Mouse (Mus musculus) ovary, adult 18-20 months (tissue): ENCODE data around the gene Foxn3.

ENCODE experiments used
- DNase-seq: peaks from one replicate; pipeline ENCODE4 v3.0.0; 2022; ENCODE audit warnings: low spot score, mixed read lengths

Gene Foxn3

DNA sequence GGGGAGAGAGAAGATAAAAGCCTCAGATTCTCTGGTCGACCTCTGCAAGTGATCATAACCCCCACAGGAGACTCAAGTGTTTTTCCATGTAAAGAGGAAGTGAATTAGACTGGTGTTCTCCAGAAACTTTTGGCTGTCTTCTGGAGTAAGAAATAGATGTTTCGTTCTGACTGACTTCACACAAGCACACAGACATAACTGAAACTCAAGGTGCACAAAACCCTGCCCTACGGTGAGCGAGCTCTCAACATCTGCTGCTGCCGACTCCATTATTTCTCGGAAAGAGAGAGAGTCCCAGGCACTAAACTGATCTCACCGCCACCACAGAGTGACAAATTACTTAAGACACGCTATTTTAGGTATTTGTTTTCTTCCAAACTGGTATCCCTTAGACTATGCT, 237.2 kb downstream of the Foxn3 start:
- no peak for DNase-seq

DNA sequence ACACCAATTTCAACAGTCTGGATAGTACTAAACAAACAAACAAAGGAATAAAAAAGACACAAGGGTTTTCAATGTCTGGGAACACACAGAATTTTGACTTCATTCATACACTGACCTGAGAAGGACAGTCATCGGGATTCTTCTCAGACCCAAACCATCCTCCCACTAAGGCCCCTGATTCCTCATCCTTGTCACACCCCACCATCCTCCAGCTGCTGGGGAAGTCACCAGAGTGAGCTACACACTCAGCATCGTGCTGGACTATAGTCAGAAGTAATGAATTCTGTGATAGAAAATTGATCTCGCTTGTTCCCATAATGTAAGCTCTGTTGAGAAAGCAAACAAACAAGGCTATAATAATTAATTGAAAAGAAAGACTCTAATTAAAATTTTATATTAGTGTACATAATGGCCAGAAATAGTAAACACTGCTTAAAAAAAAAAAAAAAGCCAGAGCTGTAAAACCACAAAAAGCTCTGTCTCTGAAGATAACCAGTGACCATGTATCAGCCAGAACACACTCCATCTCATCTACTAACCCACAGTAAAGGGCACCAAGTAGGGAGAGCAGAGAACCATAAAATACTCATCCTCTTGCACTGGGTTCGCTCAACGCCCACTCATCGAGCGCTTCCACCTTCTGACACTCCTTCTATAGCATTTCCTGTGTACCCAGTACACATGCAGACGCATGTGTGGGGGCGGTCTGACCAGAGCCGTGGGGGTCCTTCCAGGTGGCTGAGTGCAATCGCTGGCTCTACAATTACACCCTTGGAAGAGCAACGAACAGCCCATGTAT, 241.6 kb downstream of the Foxn3 start:
- no peak for DNase-seq

DNA sequence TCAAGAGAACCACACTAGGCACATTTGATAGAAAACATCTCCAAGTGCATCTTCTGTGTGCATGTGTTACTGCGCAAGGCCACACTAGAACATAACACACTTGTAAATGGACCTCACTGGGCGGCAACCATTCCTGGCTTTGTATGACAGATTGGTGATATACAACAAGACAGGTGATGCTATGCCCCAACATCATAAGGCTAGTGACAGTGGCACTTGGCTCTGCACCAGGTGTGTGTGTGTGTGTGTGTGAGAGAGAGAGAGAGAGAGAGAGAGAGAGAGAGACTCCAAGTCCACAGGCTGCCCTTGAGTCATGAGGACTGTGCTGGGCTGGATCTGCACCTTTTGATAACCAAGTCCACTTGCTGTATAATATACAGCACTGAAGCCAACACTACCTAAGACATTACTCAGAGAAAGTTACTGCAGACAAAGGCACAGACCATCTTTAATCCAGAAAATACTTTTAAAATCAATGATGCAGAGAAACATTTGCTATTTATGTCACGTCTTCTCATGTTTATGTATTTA, 242.4 kb downstream of the Foxn3 start:
- no peak for DNase-seq

DNA sequence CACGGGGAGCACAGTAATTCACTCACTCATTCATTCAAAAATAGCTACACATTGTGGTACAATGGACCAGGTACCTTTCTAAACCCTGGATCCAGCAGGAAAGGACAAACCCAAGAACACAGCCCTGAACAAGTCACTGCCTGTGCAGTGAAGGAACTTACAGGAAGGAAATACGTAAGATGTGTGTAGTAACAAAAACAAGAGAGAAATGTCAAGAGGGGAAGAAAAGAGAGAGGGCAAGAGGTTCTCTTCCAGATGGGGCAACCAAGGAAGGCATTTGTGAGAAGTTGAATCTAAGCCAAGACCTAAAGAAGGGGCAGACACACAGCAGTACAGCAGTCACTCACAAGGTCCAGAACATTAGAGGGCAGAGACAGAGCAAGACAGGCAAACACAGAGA, 243.5 kb downstream of the Foxn3 start:
- no peak for DNase-seq

DNA sequence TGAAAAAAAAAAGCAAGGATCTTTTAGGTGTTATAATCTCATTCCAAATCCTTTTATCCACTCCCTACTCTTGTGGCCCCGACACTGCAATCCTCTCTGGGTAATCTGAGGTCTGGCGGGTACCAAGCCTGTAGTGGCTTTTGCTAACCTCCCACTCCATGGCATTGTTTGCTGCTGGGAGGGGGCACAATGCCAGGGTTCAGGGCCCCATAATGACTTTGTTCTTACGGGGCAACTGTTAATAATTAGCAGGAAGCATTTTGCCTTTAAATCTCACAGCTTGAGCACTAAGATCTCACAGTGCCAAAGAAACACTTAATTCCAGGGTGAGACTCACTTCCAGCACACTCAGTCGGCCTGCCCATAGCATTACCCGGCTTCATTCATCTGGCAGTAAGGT, 244.2 kb downstream of the Foxn3 start:
- DNase-seq: no peak

DNA sequence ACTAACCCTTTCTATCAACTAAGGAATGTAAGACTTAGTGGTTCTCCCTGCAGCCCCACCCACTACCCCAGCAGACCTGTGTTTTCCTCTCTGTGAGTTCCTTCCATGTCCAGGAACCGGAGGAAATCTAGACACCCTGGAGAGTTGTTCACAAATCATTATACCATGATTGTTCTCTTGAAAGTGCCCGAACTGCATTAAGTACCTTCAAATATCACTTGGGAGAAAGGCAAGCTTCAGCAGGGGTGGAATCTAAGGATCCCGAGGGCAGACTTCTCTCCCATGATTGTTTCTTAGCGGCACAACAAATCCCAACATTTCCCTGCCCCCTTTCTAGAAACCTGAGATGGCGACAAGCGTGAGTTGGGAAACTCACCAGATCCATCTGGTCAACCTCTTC, 247.5 kb downstream of the Foxn3 start:
- no peak for DNase-seq

DNA sequence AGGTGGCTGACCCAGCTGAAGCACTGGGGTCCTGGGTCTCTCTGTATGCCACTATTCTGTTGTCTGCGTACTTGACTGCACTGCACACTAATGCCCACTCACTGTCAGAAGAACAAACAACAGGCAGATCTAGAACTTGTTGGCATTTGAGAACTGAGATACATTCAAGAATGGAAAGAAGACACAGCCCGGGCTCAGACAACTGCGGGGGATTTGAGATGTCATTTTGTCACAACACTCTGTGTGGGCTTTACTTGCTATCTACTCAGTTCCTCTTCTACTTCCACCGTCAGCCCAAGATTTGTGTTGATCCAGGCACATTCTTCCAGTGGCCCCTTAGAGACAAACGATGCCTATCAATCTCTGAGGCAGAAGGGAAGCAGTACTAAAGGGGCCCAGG, 248.6 kb downstream of the Foxn3 start:
- DNase-seq: no peak

DNA sequence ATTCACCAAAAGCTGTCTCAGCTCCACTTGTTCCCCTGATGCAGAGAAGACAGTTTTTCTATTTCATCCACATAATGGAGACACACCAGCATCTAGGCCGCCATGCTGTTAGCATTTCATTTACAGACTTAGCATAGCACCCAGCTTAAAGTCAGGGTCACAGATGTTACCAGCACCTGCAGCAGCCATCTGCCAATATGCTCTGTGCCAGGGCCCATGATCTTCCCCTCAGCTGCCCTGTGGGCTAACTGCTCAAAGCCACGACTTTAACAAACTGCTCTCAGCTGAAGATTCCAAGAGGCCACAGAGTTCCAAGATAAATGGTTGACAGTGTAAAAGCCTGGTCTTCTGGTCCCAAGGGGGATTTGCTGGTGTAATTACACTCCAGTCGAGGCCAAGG, 252.1 kb downstream of the Foxn3 start:
- no peak for DNase-seq

DNA sequence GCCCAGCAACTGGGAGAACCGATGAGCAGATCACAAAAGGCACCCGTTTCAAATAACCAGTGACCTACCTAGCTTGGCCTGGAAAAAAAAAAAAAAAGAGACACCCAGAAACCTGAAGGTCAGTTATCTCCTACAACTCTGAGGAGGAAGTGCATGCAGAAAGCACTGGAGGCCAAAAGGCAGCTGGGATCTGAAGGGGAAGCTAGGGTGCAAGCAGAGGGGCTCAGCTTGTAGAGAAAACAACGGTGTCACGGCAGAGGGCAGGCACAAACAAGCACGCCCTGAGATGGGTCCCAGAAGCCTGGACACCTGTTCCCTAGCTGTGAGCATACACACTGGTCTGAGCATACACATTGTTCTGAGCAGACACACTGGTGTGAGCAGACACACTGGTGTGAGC, 253.4 kb downstream of the Foxn3 start:
- DNase-seq: no peak

DNA sequence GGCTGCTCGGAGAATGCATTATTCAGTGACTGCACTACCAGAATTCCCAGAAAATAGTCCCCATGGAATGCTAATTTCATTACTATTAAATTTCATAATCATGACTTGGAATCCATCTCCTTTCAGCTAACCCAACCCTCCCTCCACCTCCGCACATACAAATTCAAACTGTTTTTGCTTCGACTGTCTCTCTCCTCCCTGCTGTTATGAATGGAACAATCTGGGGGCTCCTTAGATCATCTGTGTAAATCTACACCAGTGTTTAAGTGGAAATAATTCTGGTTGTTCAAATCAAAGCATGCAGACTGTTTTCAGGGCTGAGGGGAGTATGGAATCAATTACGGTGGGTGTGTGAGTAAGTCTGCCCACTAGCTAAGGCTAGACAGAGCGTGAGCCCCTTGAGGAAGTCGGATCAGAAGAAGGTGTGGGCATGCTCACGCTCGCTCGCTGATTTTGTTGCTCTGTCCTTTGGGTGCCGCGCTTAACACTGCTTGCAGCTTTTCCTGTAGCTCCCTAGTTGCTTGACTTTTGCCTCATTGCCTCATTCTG, 254.8 kb downstream of the Foxn3 start:
- DNase-seq: no peak

DNA sequence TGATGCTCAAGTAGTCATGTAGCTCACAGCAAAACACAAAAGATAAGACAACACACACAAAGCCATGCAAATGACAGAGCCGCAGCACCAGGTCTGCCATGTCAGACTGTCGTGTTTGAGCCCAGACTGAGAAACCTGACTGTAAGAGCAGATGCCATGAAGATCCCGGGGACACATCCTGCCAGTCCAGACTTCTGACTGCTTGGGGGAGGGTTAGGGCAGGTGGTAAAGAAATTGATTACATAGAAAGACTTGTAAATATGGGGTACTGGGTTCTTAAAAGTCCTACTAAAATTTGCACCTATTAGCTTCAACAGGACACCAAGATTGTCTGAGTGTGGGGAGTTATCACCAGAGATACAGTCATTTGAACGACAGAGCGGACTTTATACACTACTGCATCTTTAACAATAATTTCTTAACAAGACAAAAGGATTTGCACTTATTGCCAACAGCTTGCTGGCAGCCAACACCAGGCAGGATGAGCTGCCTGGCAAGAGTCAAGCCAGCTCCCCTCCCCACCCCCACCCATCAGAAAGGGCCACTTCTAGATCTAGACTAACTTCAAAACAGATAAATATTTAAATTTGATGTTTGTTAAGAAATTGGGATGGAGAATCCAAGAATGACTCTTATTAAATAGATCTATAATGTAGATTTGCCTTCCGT, 256.7 kb downstream of the Foxn3 start:
- DNase-seq: no peak

DNA sequence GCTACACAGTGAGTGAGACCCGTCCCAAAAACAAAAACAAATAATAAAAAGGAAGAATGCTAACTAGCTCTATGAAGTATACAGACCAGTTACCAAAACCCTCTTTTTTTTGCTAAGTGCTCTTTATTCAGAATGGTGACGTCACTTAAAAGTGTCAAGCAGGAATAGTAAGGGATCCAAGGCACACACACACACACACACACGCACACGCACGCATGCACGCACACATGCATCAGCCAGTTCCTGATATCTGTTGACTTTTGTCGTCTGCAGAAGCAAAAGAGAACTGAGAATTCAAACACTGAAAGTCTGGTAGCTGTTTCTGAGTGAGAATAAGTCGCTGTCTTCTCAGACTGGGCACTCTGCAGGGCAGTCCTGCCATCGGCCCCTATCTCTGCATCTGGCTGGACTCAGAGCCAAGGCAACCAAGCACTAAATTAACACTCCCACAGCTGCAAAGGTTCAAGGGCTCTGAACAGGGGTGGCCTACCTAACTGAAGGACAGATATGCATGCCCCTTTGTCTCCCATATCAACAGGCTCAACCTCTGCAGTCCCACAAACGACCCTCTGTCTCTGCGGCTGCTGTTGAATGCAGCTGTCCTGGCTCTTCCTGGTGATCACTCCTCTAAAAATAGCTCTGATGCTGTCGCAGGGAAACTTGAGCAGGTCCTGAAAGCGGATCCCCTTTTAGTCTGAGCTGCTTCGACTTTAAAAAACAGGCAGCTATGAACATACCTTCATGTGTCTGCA, 257.4 kb downstream of the Foxn3 start:
- no peak for DNase-seq

DNA sequence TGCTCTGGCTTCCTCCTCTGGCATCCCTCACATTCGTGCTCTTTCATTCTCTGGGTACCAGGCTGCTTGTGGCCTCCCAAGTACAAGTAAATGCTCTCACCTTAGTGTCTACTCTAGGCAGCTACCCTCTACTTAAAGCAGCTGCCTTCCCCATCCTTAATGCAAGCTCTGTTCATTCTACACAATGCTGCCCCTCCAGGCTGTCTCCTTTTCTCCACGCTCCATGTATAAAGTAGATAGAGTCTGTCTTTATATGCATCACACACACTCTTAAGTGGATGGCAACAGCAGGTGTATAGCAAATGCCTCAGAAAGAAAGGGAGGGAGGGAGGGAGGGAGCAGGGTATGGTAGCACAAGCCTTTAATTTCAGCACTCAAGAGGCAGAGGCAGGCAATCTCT, 258.1 kb downstream of the Foxn3 start:
- DNase-seq: no peak

DNA sequence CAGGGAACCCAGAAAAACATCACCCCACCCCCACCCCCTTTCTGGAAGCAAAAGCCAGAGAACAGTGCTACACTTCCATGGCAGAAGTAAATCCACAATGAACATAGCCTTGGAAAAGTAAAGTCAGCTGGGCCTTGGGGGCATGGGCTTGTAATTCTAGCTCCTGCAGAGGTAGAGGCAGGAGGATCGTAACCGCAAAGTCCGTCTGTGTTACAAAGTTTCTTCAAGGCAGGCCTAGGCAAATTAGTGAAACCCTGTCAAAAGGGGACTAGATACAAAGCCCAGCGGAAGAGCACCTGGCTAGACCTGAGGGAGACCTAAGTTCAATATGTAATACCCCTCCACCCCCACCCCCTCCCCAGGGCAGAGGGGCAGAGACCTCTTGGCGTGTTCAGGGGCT, 259.3 kb downstream of the Foxn3 start:
- DNase-seq: no peak

DNA sequence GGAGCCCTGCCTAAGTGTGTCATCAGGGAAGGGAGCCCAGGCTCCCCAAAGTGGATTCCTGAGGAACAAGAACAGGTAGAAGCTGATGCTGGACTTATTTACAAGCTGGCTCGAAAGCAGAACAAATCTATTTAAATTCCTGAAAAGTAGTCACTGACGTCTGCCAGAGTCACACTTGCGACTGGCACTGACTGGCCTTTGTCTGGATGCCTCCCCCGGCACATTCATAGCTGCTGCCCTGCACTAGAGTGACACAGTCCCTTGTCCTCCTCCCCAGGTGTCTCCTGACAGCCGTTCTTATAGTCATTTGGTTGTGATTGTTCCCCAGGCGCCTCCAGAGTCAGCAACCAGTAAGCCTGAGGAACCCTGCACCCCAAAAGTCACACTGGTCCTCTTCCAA, 259.8 kb downstream of the Foxn3 start:
- DNase-seq: no peak

DNA sequence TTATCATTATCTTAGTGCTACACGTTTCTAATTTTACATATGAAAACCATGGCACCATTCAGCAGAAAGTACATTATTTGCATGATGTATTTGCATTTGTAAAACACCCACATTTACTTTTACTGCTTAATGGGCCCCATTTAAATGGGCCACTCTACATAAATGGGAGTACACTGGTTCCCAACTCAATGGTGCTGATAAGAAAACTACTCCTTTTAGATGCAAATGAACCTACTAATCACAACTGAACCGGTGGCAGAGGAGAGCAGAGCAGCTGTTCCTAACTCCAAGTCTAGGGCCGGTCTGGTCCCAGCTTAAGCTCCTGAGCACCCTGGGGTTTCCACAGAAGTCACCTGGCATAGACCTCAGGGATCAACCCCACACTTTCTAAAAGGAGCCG, 263.5 kb downstream of the Foxn3 start:
- no peak for DNase-seq

DNA sequence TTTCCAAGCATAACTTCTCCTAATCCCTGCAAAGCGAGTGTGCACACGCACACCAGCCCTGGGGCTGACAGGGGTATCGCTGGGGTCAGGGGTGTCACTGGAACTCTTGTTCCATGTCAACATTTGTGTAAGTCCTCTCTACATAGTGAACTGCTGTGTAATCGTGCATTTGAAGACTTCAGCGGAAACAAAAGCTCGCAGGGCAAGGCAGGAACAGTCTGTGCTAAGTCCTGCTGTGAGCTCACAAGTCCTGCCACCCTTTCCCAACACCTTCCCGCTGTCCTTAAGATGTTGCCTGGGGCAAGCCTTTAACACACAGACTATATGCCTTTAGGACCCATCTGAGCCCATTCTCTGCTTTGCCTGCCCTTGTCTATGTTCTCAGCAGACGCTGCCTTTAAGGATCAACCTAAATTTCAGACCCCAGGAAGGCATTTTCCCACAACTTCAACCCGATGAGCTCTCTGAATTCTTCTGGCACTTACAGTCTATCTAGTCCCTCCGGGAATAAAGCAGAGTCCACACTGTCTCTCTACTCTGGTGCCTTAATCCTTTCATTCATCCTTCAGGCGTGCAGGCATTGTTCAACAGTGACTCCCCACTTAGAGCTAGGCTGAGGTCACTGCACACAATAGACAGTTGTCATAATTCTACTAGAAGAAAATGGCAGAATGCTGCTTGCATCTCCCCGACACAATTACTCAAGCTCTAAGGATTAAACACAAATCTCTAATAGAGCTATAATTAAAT, 264.4 kb downstream of the Foxn3 start:
- no peak for DNase-seq

DNA sequence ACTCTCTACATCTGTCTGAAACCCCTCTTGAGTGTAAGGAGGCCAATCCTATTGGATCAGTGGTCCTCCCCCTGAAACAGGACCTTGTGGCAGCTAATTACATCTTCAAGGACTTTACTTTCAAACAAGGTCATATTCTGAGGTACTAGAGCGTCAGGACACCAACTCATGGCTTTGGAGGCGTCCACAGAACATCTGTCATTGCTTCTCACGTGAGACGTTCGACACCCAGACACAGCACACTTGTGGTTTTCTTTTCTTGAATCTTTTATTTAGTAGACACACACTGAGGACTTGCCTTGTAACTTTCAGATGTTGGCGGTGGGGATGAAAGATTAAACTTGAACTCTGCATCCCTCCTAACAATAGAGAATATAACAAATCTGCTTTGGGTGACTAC, 265.1 kb downstream of the Foxn3 start:
- DNase-seq: no peak

DNA sequence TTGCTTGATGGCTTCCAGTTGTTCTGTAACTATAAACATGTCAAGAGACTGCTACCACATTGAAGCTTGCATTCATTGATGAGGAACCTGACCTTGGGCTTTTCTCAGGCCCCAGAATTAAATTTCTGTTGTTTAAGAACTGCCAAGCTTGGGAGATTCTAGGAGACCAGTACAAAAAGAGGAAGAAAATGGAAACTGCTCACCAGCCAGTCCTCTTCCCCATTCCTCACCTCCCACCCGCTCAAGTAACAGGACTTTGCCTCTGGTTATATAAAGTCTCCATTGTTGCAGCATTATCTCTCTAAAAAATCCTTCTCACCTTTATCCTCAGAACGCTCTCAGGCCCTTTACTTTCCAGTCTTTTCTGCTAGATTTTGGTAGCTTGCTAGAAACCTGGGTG, 265.6 kb downstream of the Foxn3 start:
- DNase-seq: no peak

DNA sequence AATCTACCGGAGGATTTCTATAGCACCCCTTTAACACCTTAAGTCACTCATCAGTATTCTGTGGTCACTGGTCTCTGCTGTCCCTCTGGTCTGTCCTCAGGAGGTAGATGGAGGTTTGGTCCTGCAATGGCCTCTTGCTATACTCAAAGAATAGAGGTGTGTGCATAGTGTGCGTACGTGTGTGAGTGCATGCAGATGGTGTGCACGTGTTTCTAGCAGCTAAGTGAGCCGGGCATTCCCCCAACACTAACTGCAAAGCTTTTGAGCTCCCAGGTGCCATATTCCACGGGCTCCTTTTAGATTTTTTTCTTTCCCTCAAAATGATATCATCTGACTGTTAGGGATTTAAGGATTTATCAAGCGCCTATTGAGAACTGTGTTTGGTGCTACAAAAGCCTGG, 269.9 kb downstream of the Foxn3 start:
- DNase-seq: no peak

DNA sequence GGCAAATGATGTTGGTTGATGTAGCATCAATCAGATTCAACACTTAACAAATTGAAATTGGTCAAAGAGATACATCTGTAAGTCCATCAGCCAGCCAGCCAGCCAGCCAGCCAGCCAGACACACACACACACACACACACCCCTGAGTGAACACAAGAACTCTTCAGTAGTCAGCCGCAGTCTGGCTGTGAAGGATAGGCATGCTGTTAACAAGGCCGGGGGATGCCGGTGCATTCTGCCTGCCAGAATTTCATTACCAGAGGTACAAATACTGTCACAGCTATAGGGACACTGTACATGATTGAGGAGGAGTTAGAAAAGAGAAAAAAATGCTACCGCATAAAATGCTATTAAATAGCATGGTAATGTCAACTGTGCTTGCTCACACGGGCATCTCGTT, 271.2 kb downstream of the Foxn3 start:
- no peak for DNase-seq

DNA sequence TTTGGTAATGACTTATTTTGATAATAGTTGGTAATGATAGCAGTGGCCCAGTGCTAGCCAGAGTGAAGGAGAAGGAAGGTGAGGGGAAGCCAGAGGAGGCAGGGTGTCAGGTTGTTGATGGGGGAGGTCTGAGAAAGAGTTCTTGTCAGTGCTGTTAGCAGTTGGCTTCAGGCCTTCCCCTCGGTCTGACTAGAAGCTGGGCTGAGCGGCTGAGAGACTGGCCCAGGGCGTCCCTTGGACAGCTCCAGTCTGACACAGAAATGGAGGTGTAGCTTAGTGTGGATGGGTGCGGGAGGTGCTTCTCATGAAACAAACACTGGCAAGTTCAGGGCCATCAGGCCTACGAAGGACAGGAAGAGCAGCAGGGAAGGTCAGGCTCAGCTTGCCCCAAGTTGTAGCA, 276.3 kb downstream of the Foxn3 start:
- no peak for DNase-seq
